Comparison of ENCODE assay signal across 9 mouse cellular contexts in genomic region chr13:55478036-55478435, GRCm38 (mm10). TPM values are rescaled to one million over a fixed set of nuclear protein-coding genes. Genes with fewer than 3 reads are reported as not detected.
DNase-seq lines count a peak whose midpoint lies in the region; ATAC-seq and TF ChIP-seq lines count a peak whose summit lies in the region.
"Had no signal": no experiment of that assay in that cellular context is flagged by ENCODE, and none has a peak within 500 bp of the region (broad histone marks: within the 10 kb centered on the region; RNA-seq: fewer than 3 reads in every experiment).

No protein-coding gene starts in this region.

- H3K9ac ChIP-seq in kidney, embryonic 14.5 days (ENCODE audit: low read depth, low read length), result no peak overlapping the region
- H3K9ac ChIP-seq in forebrain, postnatal 0 days, result no peak overlapping the region

- H3K9me3 ChIP-seq in kidney, embryonic 14.5 days (ENCODE audit: control insufficient read depth, low read length), result no peaks in the 10 kb centered on the region
- H3K9me3 ChIP-seq in forebrain, postnatal 0 days (ENCODE audit: low read length), result no peaks in the 10 kb centered on the region

- WGBS in kidney, embryonic 14.5 days, result 53% methylated on average over 5 of the region's 5 CpGs
- 48% methylated on average over 5 of the region's 5 CpGs for WGBS in forebrain, postnatal 0 days

- H3K4me1 ChIP-seq in kidney, embryonic 14.5 days (ENCODE audit: control insufficient read depth, insufficient read depth, low read length), result peaks cover 2% of the 10 kb centered on the region
- H3K4me1 ChIP-seq in forebrain, postnatal 0 days (ENCODE audit: insufficient read depth), result peaks cover 16% of the 10 kb centered on the region

- DNase-seq in kidney, adult 9 months, result peak; percentile 55
- DNase-seq in thymus, postnatal 4 days, result peak; percentile 61
- DNase-seq in thymus, adult 18-20 months, result no peak
- peak; percentile 70 for DNase-seq in forebrain, postnatal 0 days
- DNase-seq in testis, postnatal 10 days (ENCODE audit: low spot score), result peak; percentile 76
- DNase-seq in urinary bladder, adult 2 months (ENCODE audit: low spot score), result no peak
- no peak for DNase-seq in adipocyte (ENCODE audit: low spot score)

- no peak for ATAC-seq in kidney, embryonic 14.5 days (ENCODE audit: low FRiP score, low TSS enrichment)
- no peak for ATAC-seq in forebrain, postnatal 0 days

- peak; percentile 76 for TF ChIP-seq CTCF in forebrain, postnatal 0 days (IDR thresholded peaks at IDR 0.05; ENCODE audit: low read depth)

- H3K27ac ChIP-seq in kidney, embryonic 14.5 days (ENCODE audit: low read depth, low read length), result no peak overlapping the region
- peak overlapping the region; percentile 21; the same call in 1 of the 2 replicates for H3K27ac ChIP-seq in forebrain, postnatal 0 days (ENCODE audit: low read depth, low read length)
- H3K27ac ChIP-seq: macrophage had no signal

- H3K36me3 ChIP-seq in kidney, embryonic 14.5 days (ENCODE audit: control insufficient read depth, insufficient read depth, low read length), result peaks cover 79% of the 10 kb centered on the region
- peaks cover 90% of the 10 kb centered on the region for H3K36me3 ChIP-seq in forebrain, postnatal 0 days (ENCODE audit: insufficient read depth)

- no peak overlapping the region for H3K4me3 ChIP-seq in kidney, embryonic 14.5 days (ENCODE audit: low read length)
- H3K4me3 ChIP-seq in forebrain, postnatal 0 days (ENCODE audit: low read depth, low read length), result no peak overlapping the region

- no peak overlapping the region for H3K4me2 ChIP-seq in kidney, embryonic 14.5 days (replicated peaks; ENCODE audit: low read depth, low read length)
- H3K4me2 ChIP-seq in forebrain, postnatal 0 days (ENCODE audit: low read depth), result no peak overlapping the region

- H3K27me3 ChIP-seq in kidney, embryonic 14.5 days (ENCODE audit: control insufficient read depth, insufficient read depth, low read length), result no peaks in the 10 kb centered on the region
- no peaks in the 10 kb centered on the region for H3K27me3 ChIP-seq in forebrain, postnatal 0 days (ENCODE audit: insufficient read depth, low read length)

RNA-seq across cellular contexts. Expression of gene Dbn1, which starts 9.9 kb away (rescaled TPM):
- polyA plus RNA-seq in kidney, embryonic 14.5 days (2014; fragmentation: Nextera tagmentation; extraction: Ambion mirVana), result 118 and 164 TPM in 2 replicates
- 545 and 619 TPM in 2 replicates for total RNA-seq in forebrain, postnatal 0 days (2014; rRNA removed)
- 603 and 619 TPM in 2 replicates for polyA plus RNA-seq in forebrain, postnatal 0 days (2015; fragmentation: Nextera tagmentation; extraction: Ambion mirVana)
- 43.0 and 45.3 TPM in 2 replicates for polyA plus RNA-seq in urinary bladder, adult 2 months (2012; rRNA removed)
- polyA plus RNA-seq: macrophage had no signal

RNA-seq across cellular contexts. Expression of gene Prr7, which starts 14.0 kb away (rescaled TPM):
- polyA plus RNA-seq in kidney, embryonic 14.5 days (2014; fragmentation: Nextera tagmentation; extraction: Ambion mirVana), result 0.77 and 3.4 TPM in 2 replicates
- total RNA-seq in forebrain, postnatal 0 days (2014; rRNA removed), result 108 and 118 TPM in 2 replicates
- polyA plus RNA-seq in forebrain, postnatal 0 days (2015; fragmentation: Nextera tagmentation; extraction: Ambion mirVana), result 7.8 and 8.7 TPM in 2 replicates
- polyA plus RNA-seq in urinary bladder, adult 2 months (2012; rRNA removed), result 3.5 and 3.8 TPM in 2 replicates
- polyA plus RNA-seq: macrophage had no signal

RNA-seq across cellular contexts. Expression of gene Grk6, which starts 33.2 kb away (rescaled TPM):
- 38.9 and 59.3 TPM in 2 replicates for polyA plus RNA-seq in kidney, embryonic 14.5 days (2014; fragmentation: Nextera tagmentation; extraction: Ambion mirVana)
- total RNA-seq in forebrain, postnatal 0 days (2014; rRNA removed), result 79.5 and 88.2 TPM in 2 replicates
- polyA plus RNA-seq in forebrain, postnatal 0 days (2015; fragmentation: Nextera tagmentation; extraction: Ambion mirVana), result 38.5 and 40.8 TPM in 2 replicates
- 37.4 and 42.4 TPM in 2 replicates for polyA plus RNA-seq in urinary bladder, adult 2 months (2012; rRNA removed)

RNA-seq across cellular contexts. Expression of gene Pdlim7, which starts 35.4 kb away (rescaled TPM):
- 136 and 141 TPM in 2 replicates for polyA plus RNA-seq in kidney, embryonic 14.5 days (2014; fragmentation: Nextera tagmentation; extraction: Ambion mirVana)
- 26.6 and 36.7 TPM in 2 replicates for total RNA-seq in forebrain, postnatal 0 days (2014; rRNA removed)
- 114 and 115 TPM in 2 replicates for polyA plus RNA-seq in forebrain, postnatal 0 days (2015; fragmentation: Nextera tagmentation; extraction: Ambion mirVana)
- polyA plus RNA-seq in urinary bladder, adult 2 months (2012; rRNA removed), result 382 and 383 TPM in 2 replicates

RNA-seq across cellular contexts. Expression of gene Dok3, which starts 51.1 kb away (rescaled TPM):
- polyA plus RNA-seq in kidney, embryonic 14.5 days (2014; fragmentation: Nextera tagmentation; extraction: Ambion mirVana), result 1.9 and 2.2 TPM in 2 replicates
- 2.5 and 4.8 TPM in 2 replicates for total RNA-seq in forebrain, postnatal 0 days (2014; rRNA removed)
- polyA plus RNA-seq in forebrain, postnatal 0 days (2015; fragmentation: Nextera tagmentation; extraction: Ambion mirVana), result 0.82 TPM in 2 replicates
- 5.1 and 6.9 TPM in 2 replicates for polyA plus RNA-seq in urinary bladder, adult 2 months (2012; rRNA removed)

Comparison
In these comparisons a context has a peak if more than half of its experiments do, and no peak if none do; other contexts are left out.
1. DNase-seq: peak in kidney, adult 9 months (single experiment), thymus, postnatal 4 days (single experiment), forebrain, postnatal 0 days (single experiment) and testis, postnatal 10 days (single experiment); none in thymus, adult 18-20 months (0 of 2), urinary bladder, adult 2 months (single experiment) and adipocyte (single experiment).